9 mouse cellular contexts compared by ENCODE assay signal in the genomic region with DNA sequence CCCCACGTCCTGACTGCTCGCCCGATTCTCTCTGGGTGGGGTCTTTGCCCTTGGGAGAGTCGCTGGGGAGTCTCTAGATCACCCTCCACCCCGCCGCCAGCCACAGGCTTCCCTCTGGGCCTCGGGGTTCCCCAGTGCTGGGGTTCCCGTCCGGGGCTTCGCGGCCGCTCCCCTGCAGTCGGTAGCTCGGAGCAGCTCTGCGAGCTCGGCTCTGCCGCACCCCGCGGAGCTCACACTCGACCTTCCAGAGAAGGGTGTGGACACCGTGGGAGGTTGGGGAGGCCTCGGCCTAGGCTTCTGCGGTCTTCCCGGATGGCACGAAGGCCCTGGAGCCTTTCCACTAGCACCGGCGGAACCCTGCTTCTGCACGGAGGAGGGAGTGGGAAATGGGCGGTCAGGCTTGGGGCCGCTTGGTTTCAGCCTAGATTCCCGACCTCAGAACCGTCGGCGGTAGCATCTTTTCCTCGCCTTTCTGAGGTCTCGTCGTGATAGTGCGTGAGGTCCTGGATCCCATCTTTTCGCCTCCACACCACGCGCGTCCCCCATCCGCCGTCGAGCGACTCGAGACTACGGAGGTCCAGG. TPM values are rescaled to one million over a fixed set of nuclear protein-coding genes. Genes with fewer than 3 reads are reported as not detected.
DNase-seq lines count a peak whose midpoint lies in the region; ATAC-seq lines count a peak whose summit lies in the region.
"Had no signal": no experiment of that assay in that cellular context is flagged by ENCODE, and none has a peak within 500 bp of the region (broad histone marks: within the 10 kb centered on the region; RNA-seq: fewer than 3 reads in every experiment).

No protein-coding gene starts in this region.

- under 1% methylated on average over 48 of the region's 48 CpGs for WGBS in neural tube, embryonic 11.5 days
- 4% methylated on average over 48 of the region's 48 CpGs for WGBS in forebrain, embryonic 16.5 days
- WGBS in liver, embryonic 13.5 days (ENCODE audit: insufficient replicate concordance) = 3% methylated on average over 48 of the region's 48 CpGs

- H3K4me3 ChIP-seq in neural tube, embryonic 11.5 days (ENCODE audit: low read depth, low read length) = peak overlapping the region; percentile 59
- H3K4me3 ChIP-seq in forebrain, embryonic 16.5 days (replicated peaks; ENCODE audit: low read length) = peak overlapping the region; percentile 84
- H3K4me3 ChIP-seq in liver, embryonic 13.5 days (replicated peaks) = peak overlapping the region; percentile 39

- H3K9me3 ChIP-seq in neural tube, embryonic 11.5 days (ENCODE audit: control insufficient read depth, low read length) = no peaks in the 10 kb centered on the region
- no peaks in the 10 kb centered on the region for H3K9me3 ChIP-seq in forebrain, embryonic 16.5 days (ENCODE audit: control insufficient read depth, low read length)
- H3K9me3 ChIP-seq in liver, embryonic 13.5 days (replicated peaks) = no peaks in the 10 kb centered on the region

- peaks cover 2% of the 10 kb centered on the region; the same call in 1 of the 2 replicates for H3K36me3 ChIP-seq in neural tube, embryonic 11.5 days (ENCODE audit: control insufficient read depth, insufficient read depth, low read length)
- H3K36me3 ChIP-seq in forebrain, embryonic 16.5 days (ENCODE audit: control insufficient read depth, insufficient read depth) = peaks cover 3% of the 10 kb centered on the region; the same call in 1 of the 2 replicates
- no peaks in the 10 kb centered on the region for H3K36me3 ChIP-seq in liver, embryonic 13.5 days

- 0 out of 2 replicates have a peak, but pooled peaks have one; percentile 1 for ATAC-seq in neural tube, embryonic 11.5 days (ENCODE audit: insufficient read depth, low FRiP score, low TSS enrichment)
- ATAC-seq in forebrain, embryonic 16.5 days = no peak; the same call in 1 of the 2 replicates
- no peak for ATAC-seq in liver, embryonic 13.5 days (ENCODE audit: low read depth)

- H3K27ac ChIP-seq in neural tube, embryonic 11.5 days (ENCODE audit: low read depth, low read length) = peak overlapping the region; percentile 55; the same call in 1 of the 2 replicates
- H3K27ac ChIP-seq in forebrain, embryonic 16.5 days (ENCODE audit: low read length) = peak overlapping the region; percentile 100
- H3K27ac ChIP-seq in liver, embryonic 13.5 days = no peak overlapping the region

- DNase-seq in cerebellum, adult 18-20 months = peak; percentile 50 to 68
- no peak for DNase-seq in cerebellum, adult 11 months
- DNase-seq in neural tube, embryonic 11.5 days (ENCODE audit: low spot score) = no peak
- DNase-seq in neural tube, embryonic 10.5 days (ENCODE audit: extremely low spot score, low spot score) = no peak
- no peak for DNase-seq in liver, embryonic 13.5 days
- no peak for DNase-seq in ovary, postnatal 10 days (ENCODE audit: low spot score)
- DNase-seq in gastrocnemius, adult 18-20 months (ENCODE audit: low spot score) = no peak

- peaks cover 92% of the 10 kb centered on the region for H3K27me3 ChIP-seq in neural tube, embryonic 11.5 days (ENCODE audit: control insufficient read depth, insufficient read depth, low read length)
- H3K27me3 ChIP-seq in forebrain, embryonic 16.5 days (replicated peaks; ENCODE audit: control insufficient read depth, insufficient read depth, low read length) = no peaks in the 10 kb centered on the region
- H3K27me3 ChIP-seq in liver, embryonic 13.5 days = peaks cover 98% of the 10 kb centered on the region

- H3K4me2 ChIP-seq in neural tube, embryonic 11.5 days (ENCODE audit: low read depth) = peak overlapping the region; percentile 64
- peak overlapping the region; percentile 67 for H3K4me2 ChIP-seq in forebrain, embryonic 16.5 days (ENCODE audit: low read length)
- H3K4me2 ChIP-seq in liver, embryonic 13.5 days = peak overlapping the region; percentile 53

- peak overlapping the region; percentile 88 for H3K9ac ChIP-seq in neural tube, embryonic 11.5 days (ENCODE audit: low read length)
- H3K9ac ChIP-seq in forebrain, embryonic 16.5 days (replicated peaks; ENCODE audit: low read depth, low read length) = peak overlapping the region; percentile 82
- H3K9ac ChIP-seq in liver, embryonic 13.5 days = no peak overlapping the region

- peaks cover 7% of the 10 kb centered on the region; the same call in 1 of the 2 replicates for H3K4me1 ChIP-seq in neural tube, embryonic 11.5 days (ENCODE audit: control insufficient read depth, insufficient read depth, low read length)
- peaks cover 49% of the 10 kb centered on the region for H3K4me1 ChIP-seq in forebrain, embryonic 16.5 days (replicated peaks; ENCODE audit: control insufficient read depth, insufficient read depth, low read length)
- peaks cover 36% of the 10 kb centered on the region for H3K4me1 ChIP-seq in liver, embryonic 13.5 days (replicated peaks)

RNA-seq across cellular contexts. Expression of a gene that starts 39.4 kb away (rescaled TPM):
- polyA plus RNA-seq in neural tube, embryonic 11.5 days (2014; fragmentation: Nextera tagmentation; extraction: Ambion mirVana) = 0.27 and 1.2 TPM in 2 replicates
- polyA plus RNA-seq in forebrain, embryonic 16.5 days (2015; fragmentation: Nextera tagmentation; extraction: Ambion mirVana) = not detected in 2 replicates
- polyA plus RNA-seq in liver, embryonic 13.5 days (2015; fragmentation: Nextera tagmentation; extraction: Ambion mirVana) = 14.7 and 15.4 TPM in 2 replicates
- not detected for total RNA-seq in gastrocnemius, adult 18-20 months (2021)
- polyA plus RNA-seq: C2C12 had no signal

Comparison
In these comparisons a context has a peak if more than half of its experiments do, and no peak if none do; other contexts are left out.
1. DNase-seq: peak in cerebellum, adult 18-20 months (2 of 2); none in cerebellum, adult 11 months (single experiment), neural tube, embryonic 11.5 days (single experiment), neural tube, embryonic 10.5 days (single experiment), liver, embryonic 13.5 days (single experiment), ovary, postnatal 10 days (single experiment) and gastrocnemius, adult 18-20 months (single experiment).
2. Peak in every context shown above with its lines, with median percentiles within 50 percentile points of each other: H3K4me2 ChIP-seq and H3K4me3 ChIP-seq.